Mouse (Mus musculus): ENCODE data around the gene Trip12.

DNA sequence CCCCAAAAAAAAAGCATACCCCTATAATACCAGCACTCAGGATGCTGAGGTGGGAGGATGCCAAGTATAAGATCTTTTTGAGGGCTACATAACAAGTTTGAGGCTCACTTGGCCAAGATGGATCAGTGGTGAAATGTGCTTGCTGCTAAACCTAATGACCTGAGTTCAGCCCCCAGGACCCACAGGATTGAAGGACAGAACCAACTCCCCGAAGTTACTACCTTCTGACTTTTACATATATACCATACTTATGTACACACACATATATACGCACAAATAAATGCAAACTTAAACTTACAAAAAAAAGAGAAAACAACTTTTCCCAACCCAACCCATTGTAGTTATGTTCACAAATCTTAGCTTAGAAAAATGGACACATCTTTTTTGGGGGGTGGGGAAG is 3.0 kb upstream of the Trip12 start:
- TF ChIP-seq POLR2A (IDR thresholded peaks at IDR 0.05; ENCODE audit: borderline replicate concordance, low read depth, low read length), result no peak
- TF ChIP-seq CTCF (IDR thresholded peaks at IDR 0.05; ENCODE audit: low read depth, low read length), result no peak

Data from bone marrow macrophage, adult 2 months (primary cell).